Mouse (Mus musculus): Measurements from ENCODE around the gene Zfp709.
"Not testable (repeated sequence)": the region's sequence is repeated elsewhere in the genome, so short reads cannot be mapped to it uniquely, and the experiment has no call there.

GRCm38 (mm10) chr8:71844453-71844852 lies 37.4 kb upstream of the Zfp709 start:
- TF ChIP-seq CTCF (IDR thresholded peaks at IDR 0.05; ENCODE audit: low read depth, low read length); GATA2 (IDR thresholded peaks at IDR 0.05; ENCODE audit: borderline replicate concordance, low read depth, low read length); GATA1 (IDR thresholded peaks at IDR 0.05; ENCODE audit: borderline replicate concordance, low read length): not testable (repeated sequence)

Data from G1E (cell line).